Mouse (Mus musculus) heart, postnatal 36 days (tissue): ENCODE measurements at regions not wholly inside any gene's neighbourhood (a gene's known extent, or its start where the extent isn't known, plus 50 kb on each side); places are given as distances from the start of the nearest gene placed in this dataset.

Experiments used
- DNase-seq, 2 experiments: peaks; one replicate each; pipeline ENCODE4 v3.0.0; 2021 to 2022
- intact Hi-C: fragments of 180-260 bp; cut with DNase I; formaldehyde crosslinking; loops from one replicate; pipeline ENCODE4 v1.15.1; 2025

DNA sequence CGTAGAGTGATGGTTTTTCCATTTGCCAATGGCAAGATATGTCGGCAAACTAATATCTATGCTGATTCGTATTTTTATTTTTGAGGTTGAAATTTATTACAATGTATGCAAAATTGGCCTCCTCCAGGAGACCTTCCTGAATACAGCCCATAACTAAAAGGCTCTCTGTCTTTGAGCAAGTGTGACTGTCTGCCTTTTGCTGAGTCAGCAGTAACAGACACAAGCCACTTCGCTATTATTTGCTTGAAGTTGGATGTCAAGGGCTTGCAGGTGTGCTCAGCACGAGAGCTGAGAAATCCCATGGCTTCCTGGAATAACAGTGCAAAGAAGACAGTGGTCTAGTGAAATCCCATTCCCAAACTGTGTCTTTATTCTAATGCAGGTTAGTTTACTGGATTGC lies 56.9 kb downstream of the Dmrt2 start:
- intact Hi-C loops = no loop called here
- DNase-seq = no peak

DNA sequence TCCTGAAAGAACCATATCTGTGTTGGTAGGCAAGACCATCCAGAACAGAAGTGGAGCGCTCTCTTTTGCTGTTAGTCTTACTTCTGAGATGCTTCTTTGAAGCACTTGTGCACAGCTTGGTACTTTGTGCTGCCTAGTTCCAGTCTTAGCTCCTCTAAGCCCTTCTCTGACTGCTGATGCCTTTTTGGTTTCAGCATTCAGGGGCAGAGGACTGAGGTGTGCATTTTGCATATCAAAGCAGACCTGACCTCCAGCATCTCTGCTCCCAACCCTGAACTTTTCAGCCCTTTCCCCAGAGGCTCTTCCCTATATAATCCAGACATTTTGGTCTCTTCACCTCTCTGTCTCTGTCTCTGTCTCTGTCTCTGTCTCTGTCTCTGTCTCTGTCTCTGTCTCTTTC lies 57.4 kb downstream of the Dmrt2 start:
- DNase-seq = no peak
- intact Hi-C loops = no loop called here

GRCm38 (mm10) chr19:25778455-25778854 lies 106.2 kb downstream of the Dmrt2 start:
- DNase-seq = no peak
- intact Hi-C loops = no loop called here

- intact Hi-C loops = no loop called here
- no peak for DNase-seq
Measured at GRCm38 (mm10) chr19:25779356-25779755, 107.1 kb downstream of the Dmrt2 start.

- intact Hi-C loops = no loop called here
Measured at GRCm38 (mm10) chr19:25781314-25781713, 109.1 kb downstream of the Dmrt2 start.

DNA sequence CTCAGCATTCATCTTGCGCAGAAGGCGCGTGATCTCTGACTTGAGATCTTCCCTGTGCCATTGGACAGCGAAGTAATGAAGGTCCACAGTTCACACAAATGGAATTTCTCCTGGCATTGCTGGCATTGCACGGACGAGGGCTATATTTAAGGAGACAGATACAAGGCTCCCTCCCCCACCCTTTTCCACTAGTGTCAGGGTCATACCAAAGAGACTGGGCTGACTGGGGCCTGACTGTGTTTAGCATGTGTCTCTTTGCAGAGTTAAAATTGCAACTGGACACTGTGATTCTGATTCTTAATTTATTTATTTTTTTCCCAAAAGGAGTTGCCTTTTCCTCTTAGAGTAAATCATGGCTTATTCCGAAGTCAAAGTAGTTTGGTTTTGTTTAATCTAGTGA lies 130.5 kb downstream of the Dmrt2 start:
- intact Hi-C loops = no loop called here
- DNase-seq = no peak

More at GRCm38 (mm10) chr19:25781314-25781713, 109.1 kb downstream of the Dmrt2 start:
- no peak for DNase-seq

- no peak for DNase-seq
- intact Hi-C loops = no loop called here
Measured at GRCm38 (mm10) chr19:25805351-25805750, 133.1 kb downstream of the Dmrt2 start.

GRCm38 (mm10) chr19:25813651-25814050 lies 141.4 kb downstream of the Dmrt2 start:
- no peak for DNase-seq
- intact Hi-C loops = no loop called here

- no peak for DNase-seq
- intact Hi-C loops = no loop called here
Measured at GRCm38 (mm10) chr19:25845158-25845557, 172.9 kb downstream of the Dmrt2 start.

DNA sequence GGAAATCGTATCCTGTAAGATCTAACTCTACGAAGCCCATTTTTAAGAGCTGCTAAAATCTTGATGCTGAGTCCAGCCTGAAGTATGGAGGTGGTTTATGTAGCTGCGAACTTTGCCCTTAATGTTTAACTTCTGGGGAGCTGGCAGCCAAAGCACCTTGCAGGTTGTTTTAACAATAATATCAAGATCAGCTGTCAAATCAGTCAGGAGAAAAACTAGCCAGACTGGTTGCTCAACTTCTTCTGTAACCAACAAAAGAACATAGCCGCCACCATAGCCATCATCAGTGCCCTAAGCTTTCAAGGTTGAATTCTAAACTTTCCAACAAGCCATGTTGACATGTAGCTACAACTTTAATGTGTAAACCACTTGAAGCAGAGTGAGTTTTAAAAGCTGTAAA lies 184.1 kb downstream of the Dmrt2 start:
- intact Hi-C loops = no loop called here
- DNase-seq = no peak

DNA sequence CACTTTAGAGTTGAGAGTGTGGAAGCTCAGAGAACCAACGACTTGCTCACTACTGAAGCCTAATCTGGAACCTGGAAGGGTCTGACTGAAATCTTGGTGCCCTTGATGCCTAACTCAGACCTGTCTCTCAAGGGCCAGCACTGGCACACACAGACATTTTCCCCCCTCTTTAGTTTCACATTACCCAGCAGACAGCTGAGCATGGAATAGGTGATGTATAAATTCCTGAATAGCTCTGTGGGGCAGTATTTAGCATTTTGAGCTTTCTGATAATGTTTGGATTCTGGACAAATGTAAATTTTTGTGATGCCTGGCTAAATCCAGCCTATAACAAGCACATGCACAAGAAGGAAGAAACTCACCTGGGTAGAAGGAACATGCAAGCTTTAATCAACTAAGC lies 191.1 kb downstream of the Dmrt2 start:
- no peak for DNase-seq
- intact Hi-C loops = no loop called here

GRCm38 (mm10) chr19:25906721-25907120 lies 234.5 kb downstream of the Dmrt2 start:
- DNase-seq = no peak
- intact Hi-C loops = no loop called here

GRCm38 (mm10) chr19:25922052-25922451 lies 249.8 kb downstream of the Dmrt2 start:
- intact Hi-C loops = no loop called here
- DNase-seq = no peak

DNA sequence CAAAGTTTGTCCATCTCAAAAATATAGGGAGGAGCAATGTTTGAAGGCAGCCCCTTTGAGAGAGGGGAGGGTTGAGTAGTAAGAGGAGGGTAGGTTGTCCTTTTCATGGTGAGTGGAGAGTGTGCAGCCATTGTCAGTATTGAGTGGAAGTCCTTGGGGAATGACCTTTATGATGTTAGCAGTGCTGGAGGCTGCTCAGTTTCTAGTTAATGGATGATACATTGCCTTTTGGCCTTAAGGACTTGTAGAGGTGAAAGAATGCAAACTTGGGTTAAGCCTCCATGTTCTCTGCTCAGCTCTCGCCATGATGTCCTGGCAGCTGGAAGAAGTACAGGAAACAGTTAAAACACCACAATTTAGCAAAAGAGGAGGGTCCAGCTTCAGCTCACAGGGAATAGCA lies 250.6 kb downstream of the Dmrt2 start:
- intact Hi-C loops = no loop called here
- no peak for DNase-seq

DNA sequence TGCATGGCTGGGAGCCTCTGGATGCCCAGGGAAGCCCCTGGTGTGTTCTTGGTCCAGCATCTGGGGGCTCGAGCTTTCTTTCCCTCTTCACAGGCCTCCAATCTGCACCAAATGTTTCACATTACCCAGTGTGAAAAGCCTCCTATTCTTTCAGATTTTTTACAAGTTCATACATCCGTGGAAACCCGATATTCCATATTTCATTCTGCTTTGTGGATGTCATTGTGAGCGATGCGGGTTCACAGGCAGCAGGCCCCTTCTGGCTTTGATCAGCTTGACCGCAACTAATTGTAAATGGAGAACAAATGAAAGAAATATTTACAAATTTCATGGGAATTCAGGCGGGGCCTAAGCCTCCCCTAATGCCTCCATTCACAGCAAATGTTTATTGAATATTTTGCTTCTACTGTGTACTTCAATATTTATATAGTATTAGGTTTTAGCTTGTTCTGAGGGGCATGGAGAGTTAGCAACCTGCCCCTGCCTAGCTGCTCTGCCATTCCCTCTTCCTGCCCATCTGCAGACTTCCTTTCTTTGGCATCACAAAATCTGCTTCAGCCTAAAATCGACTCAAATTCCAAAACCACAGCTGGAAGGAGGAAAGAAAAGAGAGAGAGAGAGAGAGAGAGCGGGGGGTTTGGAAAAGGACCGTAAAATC lies 251.6 kb downstream of the Dmrt2 start:
- intact Hi-C loops = no loop called here
- DNase-seq = no peak

DNA sequence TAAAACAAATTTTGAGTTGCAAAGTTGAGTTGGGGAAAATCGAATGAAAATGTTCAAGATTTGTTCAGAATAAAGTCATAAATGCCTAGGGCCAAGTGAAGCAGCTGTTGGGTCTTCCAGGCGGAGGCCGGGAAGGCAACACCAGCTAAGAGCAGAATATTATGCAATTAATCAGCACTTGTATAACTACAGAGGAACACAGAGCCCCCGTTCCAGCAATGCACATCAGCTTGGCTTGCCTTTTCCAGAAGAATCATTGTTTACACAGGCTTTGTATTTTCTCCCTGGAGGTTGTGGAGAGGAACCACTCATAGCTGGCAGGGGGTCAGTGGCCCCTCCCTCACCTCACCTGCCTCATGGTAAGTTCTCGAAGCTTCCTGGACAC lies 252.2 kb downstream of the Dmrt2 start:
- intact Hi-C loops = no loop called here
- DNase-seq = no peak

GRCm38 (mm10) chr19:25927220-25927619 lies 255.0 kb downstream of the Dmrt2 start:
- DNase-seq = no peak
- intact Hi-C loops = no loop called here

DNA sequence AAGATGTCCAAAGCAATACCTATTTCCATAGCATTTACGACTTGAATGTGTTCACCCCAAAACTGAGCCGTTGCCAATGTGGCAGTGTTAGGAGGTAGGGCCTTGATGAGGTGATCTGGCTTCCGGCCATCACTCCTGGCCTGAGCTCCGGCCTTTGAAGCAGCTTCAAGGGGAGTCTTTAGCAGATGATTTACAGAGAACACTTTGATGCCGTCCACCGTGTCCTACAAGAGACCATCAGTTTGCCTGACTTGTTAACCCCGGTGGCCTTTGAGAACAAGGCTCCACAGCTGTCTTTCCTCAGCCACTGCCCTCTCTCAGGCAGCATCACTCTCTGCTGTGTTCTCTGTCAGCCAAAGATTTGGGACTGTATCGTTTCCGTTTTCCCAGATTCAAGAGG lies 265.1 kb downstream of the Dmrt2 start:
- intact Hi-C loops = no loop called here
- no peak for DNase-seq

DNA sequence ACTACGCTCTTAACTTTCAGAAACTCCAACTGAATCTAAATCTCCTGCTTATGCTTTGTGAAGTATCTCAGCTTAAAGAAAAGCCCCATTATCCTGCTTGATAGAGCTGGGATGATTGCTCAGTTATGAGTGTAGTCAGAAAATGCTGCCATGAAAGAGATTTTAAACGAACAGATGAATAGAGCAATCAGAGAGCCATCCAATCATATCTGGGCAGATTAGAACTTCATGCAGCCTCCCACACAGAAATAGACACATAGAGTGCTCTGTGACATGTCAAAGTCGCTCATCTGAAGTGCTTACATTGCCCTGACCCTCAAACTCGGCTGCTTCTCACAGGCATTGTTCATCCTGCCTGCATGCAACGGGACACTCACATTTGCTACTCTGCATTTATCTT lies 299.0 kb downstream of the Dmrt2 start:
- no peak for DNase-seq
- intact Hi-C loops = no loop called here

DNA sequence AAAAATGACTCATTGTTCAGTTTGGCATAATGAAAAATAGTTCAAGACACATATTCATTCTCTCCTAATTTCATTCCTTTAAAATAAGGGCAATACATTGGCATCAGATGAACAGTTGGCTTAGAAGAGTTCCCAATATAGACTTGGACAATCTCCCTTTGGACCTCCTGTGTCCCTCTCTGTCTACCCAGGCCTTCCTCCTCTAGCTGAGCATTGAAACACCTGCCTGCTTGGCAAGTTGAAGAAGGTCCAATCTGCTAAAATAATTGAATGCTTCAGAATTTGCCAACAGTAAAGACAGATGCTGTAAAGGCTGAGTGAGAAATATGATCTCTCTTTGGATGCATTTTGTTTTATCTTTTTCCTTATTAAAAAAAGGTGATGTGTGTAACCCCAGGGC lies 303.0 kb downstream of the Dmrt2 start:
- no peak for DNase-seq
- intact Hi-C loops = no loop called here

- no peak for DNase-seq
- intact Hi-C loops = no loop called here
Measured at GRCm38 (mm10) chr19:25980308-25980707, 308.1 kb downstream of the Dmrt2 start.

DNA sequence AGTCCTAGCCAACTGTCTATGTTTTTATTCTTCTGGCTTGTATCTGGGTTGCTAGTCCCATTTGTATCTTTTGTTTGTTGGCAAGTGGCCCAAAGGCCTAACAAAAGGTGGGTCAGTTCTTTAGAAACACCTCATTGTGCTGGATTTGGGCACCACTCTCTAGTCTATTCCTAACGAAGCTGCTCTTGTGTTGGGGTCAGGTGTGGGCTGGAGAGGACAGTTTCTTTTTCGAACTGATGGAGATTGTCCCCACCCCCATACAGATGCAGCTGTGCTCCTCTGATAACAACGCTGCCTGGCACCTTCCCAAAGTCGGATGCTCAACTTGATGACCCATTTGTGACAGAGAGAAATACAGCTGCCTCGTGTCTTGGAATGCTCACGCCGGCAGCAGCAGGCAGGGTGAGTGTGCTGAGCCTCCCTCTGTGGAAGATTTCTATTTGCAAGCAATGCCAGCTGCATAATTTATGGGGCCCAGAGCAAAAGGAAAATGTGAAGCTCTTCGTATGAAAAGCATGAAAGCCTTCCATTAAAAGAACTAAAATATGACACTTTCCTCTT lies 342.5 kb downstream of the Dmrt2 start:
- DNase-seq = no peak

DNA sequence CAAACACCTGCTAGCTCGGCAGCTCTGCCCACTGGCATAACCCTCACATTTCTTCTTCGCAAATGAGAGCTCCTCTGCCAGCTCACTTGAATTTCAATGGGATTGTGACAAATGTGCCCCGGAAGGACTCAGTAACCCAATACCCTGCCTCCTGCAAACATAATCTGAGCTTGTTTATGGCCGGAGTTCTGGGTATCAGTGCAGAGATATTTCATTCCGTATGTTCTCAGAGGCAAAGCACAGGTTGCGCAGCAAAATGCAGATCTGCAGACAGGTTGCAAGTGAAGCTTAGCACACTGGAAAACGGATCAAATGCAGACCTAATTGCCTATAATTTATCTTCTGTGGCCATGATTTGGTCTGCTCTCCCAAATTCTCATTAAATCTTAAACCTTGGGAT lies 348.9 kb downstream of the Dmrt2 start:
- intact Hi-C loops = no loop called here
- DNase-seq = no peak

More for the DNA sequence above, 342.5 kb downstream of the Dmrt2 start:
- intact Hi-C loops = no loop called here
